Mouse (Mus musculus) MEL (cell line): ENCODE measurements around the gene Cbs.

Experiments used
- CHD2 ChIP-seq: IDR thresholded peaks from 2 replicates; pipeline ENCODE4 v1.6.1; 2011; ENCODE audit warnings: low read length, improper control_type of control experiment
- CTCF ChIP-seq, 3 experiments: IDR thresholded peaks in 2 of 3; conservative IDR thresholded peaks in 1 of 3; 2 replicates each; pipeline ENCODE4 v1.5.1; 2011 to 2012; ENCODE audit warnings: low read length in 3 of 3, low read depth in 2 of 3, mild to moderate bottlenecking in 2 of 3, improper control_type of control experiment in 1 of 3, inconsistent platforms in 1 of 3, mixed read lengths in 1 of 3, moderate library complexity in 1 of 3; ENCODE audit not compliant: control insufficient read depth in 1 of 3, insufficient read depth in 1 of 3, poor library complexity in 1 of 3, severe bottlenecking in 1 of 3
- GABPA ChIP-seq: IDR thresholded peaks from 2 replicates; pipeline ENCODE4 v1.6.1; 2012; ENCODE audit warnings: low read depth, mild to moderate bottlenecking, inconsistent platforms, low read length, improper control_type of control experiment, moderate library complexity
- GATA1 ChIP-seq: IDR thresholded peaks from 2 replicates; pipeline ENCODE4 v1.6.1; 2011; ENCODE audit warnings: low read depth, low read length, improper control_type of control experiment
- HCFC1 ChIP-seq: IDR thresholded peaks from 2 replicates; pipeline ENCODE4 v1.6.1; 2012; ENCODE audit warnings: low read depth, mild to moderate bottlenecking, inconsistent platforms, low read length, improper control_type of control experiment, moderate library complexity
- JUND ChIP-seq: IDR thresholded peaks from 2 replicates; pipeline ENCODE4 v1.6.1; 2011; ENCODE audit warnings: low read depth, mild to moderate bottlenecking, improper control_type of control experiment, low read length
- MAX ChIP-seq: IDR thresholded peaks from 2 replicates; pipeline ENCODE4 v1.6.1; 2011; ENCODE audit warnings: low read length, improper control_type of control experiment
- POLR2A ChIP-seq, 2 experiments: IDR thresholded peaks; 2 replicates each; pipeline ENCODE4 v1.6.1; 2011 to 2012; ENCODE audit warnings: low read length in 2 of 2, mild to moderate bottlenecking in 2 of 2, control low read depth in 1 of 2, improper control_type of control experiment in 1 of 2, low read depth in 1 of 2, moderate library complexity in 1 of 2; ENCODE audit not compliant: control insufficient read depth in 1 of 2, insufficient read depth in 1 of 2, poor library complexity in 1 of 2
- RAD21 ChIP-seq: IDR thresholded peaks from 2 replicates; pipeline ENCODE4 v1.6.1; 2011; ENCODE audit warnings: mild to moderate bottlenecking, low read depth, low read length, improper control_type of control experiment
- SIN3A ChIP-seq: IDR thresholded peaks from 2 replicates; pipeline ENCODE4 v1.6.1; 2012; ENCODE audit warnings: low read length, improper control_type of control experiment, inconsistent platforms
- TAL1 ChIP-seq: IDR thresholded peaks from 2 replicates; pipeline ENCODE4 v1.6.1; 2012; ENCODE audit warnings: mild to moderate bottlenecking, inconsistent platforms, low read length, moderate library complexity, mixed read lengths

DNA sequence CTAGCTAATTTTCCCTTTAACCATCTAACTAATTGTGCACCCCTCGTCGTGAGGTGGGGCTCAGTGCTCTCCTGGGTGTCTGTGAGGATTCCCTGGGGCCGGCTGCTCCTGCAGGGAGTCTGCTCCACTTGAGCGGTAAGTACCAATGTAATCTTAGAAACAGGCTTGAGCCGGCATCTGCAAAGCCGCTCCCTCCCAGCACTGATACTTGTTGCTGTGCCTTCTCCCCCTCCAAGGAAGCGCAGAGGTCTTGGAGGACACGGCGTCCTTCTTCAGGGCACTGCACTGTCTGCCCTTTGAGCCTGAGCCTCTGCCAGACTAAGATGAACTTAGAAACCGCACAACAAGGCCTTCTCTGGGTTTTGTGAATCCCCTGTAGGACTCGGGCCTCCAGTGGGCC, 46.2 kb downstream of the Cbs start:
- no peak for TF ChIP-seq GATA1
- no peak for TF ChIP-seq GABPA
- TF ChIP-seq MAX, result no peak
- TF ChIP-seq CTCF (IDR thresholded peaks at IDR 0.05 in 2 of 3, conservative IDR thresholded peaks at IDR 0.05 in 1 of 3; ENCODE audit: control insufficient read depth in 1 of 3, insufficient read depth in 1 of 3, low read depth in 2 of 3, low read length in 3 of 3, poor library complexity in 1 of 3, severe bottlenecking in 1 of 3), result no peak
- TF ChIP-seq TAL1, result no peak
- TF ChIP-seq HCFC1, result no peak
- no peak for TF ChIP-seq POLR2A (IDR thresholded peaks at IDR 0.05; ENCODE audit: control insufficient read depth in 1 of 2, insufficient read depth in 1 of 2, low read depth in 1 of 2, low read length in 2 of 2, poor library complexity in 1 of 2)
- TF ChIP-seq RAD21, result no peak
- TF ChIP-seq SIN3A, result no peak
- no peak for TF ChIP-seq JUND
- TF ChIP-seq CHD2, result no peak
